Mouse (Mus musculus) stomach, postnatal 0 days (tissue): Measurements from ENCODE around the gene Ubiad1.

ENCODE experiments used
- CTCF ChIP-seq: IDR thresholded peaks from 2 replicates; pipeline ENCODE4 v1.5.1; 2016; ENCODE audit warnings: antibody characterized with exemption, low read depth, mild to moderate bottlenecking, moderate library complexity
- EP300 ChIP-seq: optimal IDR thresholded peaks from 2 replicates; pipeline ENCODE3; 2016; ENCODE audit warnings: antibody characterized with exemption

- TF ChIP-seq EP300 (no peak), CTCF (no peak)
Observed at GRCm38 (mm10) chr4:148404748-148405147, 39.8 kb downstream of the Ubiad1 start.
